Mouse (Mus musculus): ENCODE results near the gene D630003M21Rik. TPM values are rescaled to one million over a fixed set of nuclear protein-coding genes. Genes with fewer than 3 reads are reported as not detected.

Gene D630003M21Rik
- polyA plus RNA-seq, 1 experiment from 2014 or later = 9.1 TPM

- 36% methylated on average over 11 of the region's 11 CpGs for WGBS
- H3K27ac ChIP-seq (ENCODE audit: low read depth) = peak overlapping the region; percentile 86
- peaks cover 4% of the 10 kb centered on the region; the same call in 1 of the 2 replicates for H3K4me1 ChIP-seq (ENCODE audit: insufficient read depth)
- peak; percentile 42; the same call in 1 of the 2 replicates for ATAC-seq (ENCODE audit: insufficient read depth)
- H3K36me3 ChIP-seq (ENCODE audit: insufficient read depth) = no peaks in the 10 kb centered on the region
- no peak overlapping the region for H3K4me3 ChIP-seq (ENCODE audit: low read depth, low read length)
- no peaks in the 10 kb centered on the region for H3K9me3 ChIP-seq (ENCODE audit: low read depth, low read length)
- peak; percentile 89 for DNase-seq
- no peak for TF ChIP-seq CTCF (IDR thresholded peaks at IDR 0.05; ENCODE audit: low read depth)
- H3K27me3 ChIP-seq (ENCODE audit: insufficient read depth, low read length) = no peaks in the 10 kb centered on the region
- H3K4me2 ChIP-seq = no peak overlapping the region
- no peak overlapping the region for H3K9ac ChIP-seq
These were observed 42.7 kb downstream of the D630003M21Rik start for GRCm38 (mm10) chr2:158186206-158186871.

- no peak overlapping the region for H3K4me2 ChIP-seq
- ATAC-seq (ENCODE audit: insufficient read depth) = no peak
- H3K9me3 ChIP-seq (ENCODE audit: low read depth, low read length) = no peaks in the 10 kb centered on the region
- no peaks in the 10 kb centered on the region for H3K27me3 ChIP-seq (ENCODE audit: insufficient read depth, low read length)
- H3K4me3 ChIP-seq (ENCODE audit: low read depth, low read length) = no peak overlapping the region
- no peak for DNase-seq
- H3K27ac ChIP-seq (ENCODE audit: low read depth) = no peak overlapping the region
- 85% methylated on average over 8 of the region's 8 CpGs for WGBS
- H3K4me1 ChIP-seq (ENCODE audit: insufficient read depth) = peaks cover 7% of the 10 kb centered on the region
- H3K9ac ChIP-seq = no peak overlapping the region
- TF ChIP-seq CTCF (IDR thresholded peaks at IDR 0.05; ENCODE audit: low read depth) = no peak
- H3K36me3 ChIP-seq (ENCODE audit: insufficient read depth) = no peaks in the 10 kb centered on the region
These were observed 45.8 kb downstream of the D630003M21Rik start for GRCm38 (mm10) chr2:158183266-158183665.

DNA sequence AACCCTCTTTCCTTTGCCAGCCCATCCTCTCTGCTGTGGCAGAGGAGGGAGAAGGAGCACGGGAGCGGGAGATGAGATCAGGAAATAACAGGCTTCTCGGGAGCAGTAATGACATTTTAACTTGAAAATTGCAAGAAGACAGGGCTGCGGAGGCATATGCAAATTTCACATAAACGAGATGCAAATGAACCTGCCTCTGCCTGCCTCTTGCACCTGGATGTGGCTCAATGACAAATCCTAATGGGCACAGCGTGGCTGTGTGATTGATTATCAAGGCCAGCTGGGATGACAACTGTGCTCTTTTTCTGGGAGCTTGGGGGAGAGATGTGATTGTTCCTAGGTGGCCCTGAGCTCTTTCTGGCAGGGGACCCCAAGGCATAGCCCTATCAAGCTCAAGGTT lies 47.1 kb downstream of the D630003M21Rik start:
- no peak for ATAC-seq (ENCODE audit: insufficient read depth)
- no peak overlapping the region for H3K9ac ChIP-seq
- no peaks in the 10 kb centered on the region for H3K27me3 ChIP-seq (ENCODE audit: insufficient read depth, low read length)
- no peak overlapping the region for H3K27ac ChIP-seq (ENCODE audit: low read depth)
- WGBS = 52% methylated on average over 6 of the region's 6 CpGs
- no peaks in the 10 kb centered on the region for H3K36me3 ChIP-seq (ENCODE audit: insufficient read depth)
- no peak overlapping the region for H3K4me3 ChIP-seq (ENCODE audit: low read depth, low read length)
- H3K4me1 ChIP-seq (ENCODE audit: insufficient read depth) = peaks cover 7% of the 10 kb centered on the region
- TF ChIP-seq CTCF (IDR thresholded peaks at IDR 0.05; ENCODE audit: low read depth) = no peak
- no peak for DNase-seq
- no peaks in the 10 kb centered on the region for H3K9me3 ChIP-seq (ENCODE audit: low read depth, low read length)
- no peak overlapping the region for H3K4me2 ChIP-seq

GRCm38 (mm10) chr2:158180797-158181196 lies 48.2 kb downstream of the D630003M21Rik start:
- WGBS = 39% methylated on average over 9 of the region's 9 CpGs
- H3K9me3 ChIP-seq (ENCODE audit: low read depth, low read length) = no peaks in the 10 kb centered on the region
- H3K36me3 ChIP-seq (ENCODE audit: insufficient read depth) = no peaks in the 10 kb centered on the region
- no peak overlapping the region for H3K4me3 ChIP-seq (ENCODE audit: low read depth, low read length)
- peak; percentile 85 for DNase-seq
- TF ChIP-seq CTCF (IDR thresholded peaks at IDR 0.05; ENCODE audit: low read depth) = peak; percentile 88
- H3K4me2 ChIP-seq = no peak overlapping the region
- no peak overlapping the region for H3K27ac ChIP-seq (ENCODE audit: low read depth)
- H3K27me3 ChIP-seq (ENCODE audit: insufficient read depth, low read length) = no peaks in the 10 kb centered on the region
- H3K4me1 ChIP-seq (ENCODE audit: insufficient read depth) = peaks cover 7% of the 10 kb centered on the region
- ATAC-seq (ENCODE audit: insufficient read depth) = no peak
- H3K9ac ChIP-seq = no peak overlapping the region

DNA sequence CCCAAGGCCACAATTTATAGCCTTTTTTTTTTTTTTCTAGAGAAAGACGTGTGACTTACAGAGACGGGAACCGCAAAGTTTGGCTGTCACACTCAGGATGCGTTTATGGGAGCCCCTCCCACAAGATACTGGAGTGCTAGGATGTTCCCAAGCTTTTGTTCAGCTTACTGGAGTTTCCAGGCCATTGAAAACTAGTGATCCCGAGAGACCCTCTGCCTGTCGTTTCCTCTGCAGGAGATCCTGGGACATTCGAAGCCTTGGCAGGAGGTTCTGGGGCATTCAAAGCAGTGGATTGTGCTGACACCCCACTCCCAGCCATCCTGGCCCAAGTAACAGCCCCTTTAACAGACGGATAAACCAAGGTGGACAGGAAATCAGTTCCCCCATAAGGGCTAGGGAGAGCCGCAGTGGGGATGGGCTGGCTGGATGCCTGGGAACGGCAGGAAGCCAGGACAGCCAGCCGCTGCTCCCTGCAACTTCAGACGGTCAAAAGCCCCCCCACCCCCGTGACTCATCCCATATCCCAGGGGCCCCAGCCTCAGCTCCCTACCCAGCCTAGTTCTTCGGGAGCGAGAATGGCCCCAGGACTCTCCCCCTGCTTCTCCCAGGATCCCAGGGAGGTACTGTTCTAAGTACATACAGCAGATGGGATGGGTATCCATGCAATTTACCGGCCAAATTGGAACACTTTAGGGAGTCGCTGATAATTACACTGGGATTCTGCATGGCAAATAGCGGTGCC lies 49.5 kb downstream of the D630003M21Rik start:
- H3K36me3 ChIP-seq (ENCODE audit: insufficient read depth) = no peaks in the 10 kb centered on the region
- peak; percentile 54 for ATAC-seq (ENCODE audit: insufficient read depth)
- H3K9me3 ChIP-seq (ENCODE audit: low read depth, low read length) = no peaks in the 10 kb centered on the region
- peak overlapping the region; percentile 62 for H3K4me2 ChIP-seq
- peaks cover 7% of the 10 kb centered on the region for H3K4me1 ChIP-seq (ENCODE audit: insufficient read depth)
- H3K4me3 ChIP-seq (ENCODE audit: low read depth, low read length) = peak overlapping the region; percentile 31
- peak; percentile 79 for DNase-seq
- no peak for TF ChIP-seq CTCF (IDR thresholded peaks at IDR 0.05; ENCODE audit: low read depth)
- no peaks in the 10 kb centered on the region for H3K27me3 ChIP-seq (ENCODE audit: insufficient read depth, low read length)
- peak overlapping the region; percentile 22 for H3K9ac ChIP-seq
- WGBS = 17% methylated on average over 18 of the region's 18 CpGs
- H3K27ac ChIP-seq (ENCODE audit: low read depth) = peak overlapping the region; percentile 71

DNA sequence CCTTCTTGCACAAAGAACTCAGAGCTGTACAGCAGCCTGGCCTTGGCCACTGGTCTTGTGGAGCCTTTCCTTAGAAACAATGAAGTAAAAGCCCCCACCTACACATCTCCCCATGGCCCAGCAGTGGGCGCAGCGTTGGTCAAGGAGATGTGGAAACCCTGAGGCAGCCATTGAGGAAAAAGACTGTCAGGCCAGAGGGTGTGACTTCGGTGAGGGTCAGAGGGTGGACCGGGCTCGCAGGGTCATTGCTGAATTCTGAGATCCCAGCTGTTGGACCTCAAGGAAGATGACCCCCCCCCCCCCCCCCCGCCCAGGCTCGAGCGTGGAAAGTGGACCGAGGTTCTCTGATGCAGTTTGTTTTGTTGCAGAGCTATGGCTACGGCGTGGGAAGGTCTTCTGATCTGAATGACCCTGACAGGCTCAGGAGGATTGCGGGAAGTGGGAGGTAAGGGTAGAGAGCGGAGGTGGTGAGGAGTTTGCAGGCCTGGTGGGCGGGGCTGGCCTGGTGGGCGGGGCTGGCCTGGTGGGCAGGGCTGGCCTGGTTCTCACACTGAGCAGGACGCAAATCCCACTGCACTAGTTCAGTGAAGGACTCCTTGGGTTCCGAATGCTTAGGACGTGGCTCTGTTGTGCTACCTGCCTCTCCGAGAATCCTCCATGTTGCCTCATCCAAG lies 50.2 kb downstream of the D630003M21Rik start:
- 9% methylated on average over 18 of the region's 19 CpGs for WGBS
- ATAC-seq (ENCODE audit: insufficient read depth) = peak; percentile 92
- H3K27me3 ChIP-seq (ENCODE audit: insufficient read depth, low read length) = no peaks in the 10 kb centered on the region
- peak overlapping the region; percentile 62 for H3K4me2 ChIP-seq
- H3K9ac ChIP-seq = peak overlapping the region; percentile 22; the same call in 1 of the 2 replicates
- peak; percentile 87 for DNase-seq
- H3K27ac ChIP-seq (ENCODE audit: low read depth) = peak overlapping the region; percentile 71
- peak; percentile 32; the same call in 1 of the 2 replicates for TF ChIP-seq CTCF (IDR thresholded peaks at IDR 0.05; ENCODE audit: low read depth)
- peak overlapping the region; percentile 31 for H3K4me3 ChIP-seq (ENCODE audit: low read depth, low read length)
- H3K36me3 ChIP-seq (ENCODE audit: insufficient read depth) = no peaks in the 10 kb centered on the region
- peaks cover 9% of the 10 kb centered on the region for H3K4me1 ChIP-seq (ENCODE audit: insufficient read depth)
- no peaks in the 10 kb centered on the region for H3K9me3 ChIP-seq (ENCODE audit: low read depth, low read length)

DNA sequence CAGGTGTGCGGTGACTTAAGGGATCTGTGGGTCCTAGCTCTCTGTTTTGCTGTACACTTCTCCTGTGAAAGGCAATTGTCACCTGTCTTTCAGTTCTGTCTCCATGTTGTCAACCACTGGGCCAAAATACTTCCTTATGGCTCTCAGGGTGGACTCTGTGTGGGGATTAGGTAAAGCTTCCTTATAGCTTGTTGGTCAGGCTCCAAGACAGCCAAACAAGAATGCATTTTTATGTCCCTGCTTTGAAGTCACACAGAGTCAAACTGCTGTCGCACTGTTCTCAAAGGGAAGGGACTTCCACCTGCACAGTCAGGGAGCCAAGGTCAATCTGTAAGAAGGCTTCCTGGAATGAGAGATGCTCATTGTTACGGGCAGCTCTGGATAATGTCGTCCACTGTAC lies 50.9 kb downstream of the D630003M21Rik start:
- WGBS = 71% methylated on average over 4 of the region's 4 CpGs
- H3K27ac ChIP-seq (ENCODE audit: low read depth) = no peak overlapping the region
- no peak overlapping the region for H3K4me3 ChIP-seq (ENCODE audit: low read depth, low read length)
- DNase-seq (no peak), ATAC-seq (ENCODE audit: insufficient read depth) (no peak)
- peaks cover 9% of the 10 kb centered on the region for H3K4me1 ChIP-seq (ENCODE audit: insufficient read depth)
- no peaks in the 10 kb centered on the region for H3K27me3 ChIP-seq (ENCODE audit: insufficient read depth, low read length)
- no peaks in the 10 kb centered on the region for H3K9me3 ChIP-seq (ENCODE audit: low read depth, low read length)
- no peaks in the 10 kb centered on the region for H3K36me3 ChIP-seq (ENCODE audit: insufficient read depth)
- H3K9ac ChIP-seq = no peak overlapping the region
- no peak for TF ChIP-seq CTCF (IDR thresholded peaks at IDR 0.05; ENCODE audit: low read depth)
- no peak overlapping the region for H3K4me2 ChIP-seq

All from lung, embryonic 14.5 days (tissue).